Comparison of ENCODE assay signal across 2 mouse cellular contexts in genomic region chr7:79894790-79895189, GRCm38 (mm10).
A peak's percentile ranks its signal among the peaks of the same experiment; 100 is the strongest.
TF ChIP-seq lines count a peak whose summit lies in the region.

No protein-coding gene starts in this region.

TF ChIP-seq in CH12.LX, 34 proteins besides CTCF, POLR2A, EP300 and RAD21:
- TF ChIP-seq E2F4 (IDR thresholded peaks at IDR 0.05; ENCODE audit: insufficient replicate concordance, low read depth, low read length) (no peak), MAFK (IDR thresholded peaks at IDR 0.05; ENCODE audit: insufficient replicate concordance, low read length) (peak; percentile 91), KAT2A (IDR thresholded peaks at IDR 0.05; ENCODE audit: insufficient replicate concordance, low read length) (no peak), UBTF (IDR thresholded peaks at IDR 0.05; ENCODE audit: low read depth, low read length) (no peak), MEF2A (IDR thresholded peaks at IDR 0.05; ENCODE audit: borderline replicate concordance, low read depth, low read length) (no peak)

TF ChIP-seq in ES-E14, 5 proteins besides CTCF, POLR2A, EP300 and RAD21:
- TF ChIP-seq MAFK (IDR thresholded peaks at IDR 0.05; ENCODE audit: insufficient read depth, low read depth, low read length) (peak; percentile 95), HCFC1 (IDR thresholded peaks at IDR 0.05; ENCODE audit: borderline replicate concordance, insufficient read depth, low read length) (no peak), CHD2 (IDR thresholded peaks at IDR 0.05; ENCODE audit: low read depth, low read length) (no peak), ZC3H11A (IDR thresholded peaks at IDR 0.05; ENCODE audit: borderline replicate concordance, low read depth, low read length) (no peak), ZNF384 (IDR thresholded peaks at IDR 0.05; ENCODE audit: low read depth, low read length) (no peak)
TF ChIP-seq in ES-E14: peak in this region for 1.
